Mouse (Mus musculus) MEL (cell line): ENCODE data around the gene Wdr64. TPM values are rescaled to one million over a fixed set of nuclear protein-coding genes. Genes with fewer than 3 reads are reported as not detected.

ENCODE experiments used
- polyA plus RNA-seq, 2 experiments: library from polyadenylated mRNA; stranded (reverse) in 1 of 2; unstranded in 1 of 2; fragments of >175 nt in 1 of 2; fragments of >200 nt in 1 of 2; gene quantifications; 2 replicates each; pipeline versions ENCODE4 v1.2.1 to v1.2.4; 2012; ENCODE audit warnings: low replicate concordance in 2 of 2, low read depth in 1 of 2; ENCODE audit not compliant: insufficient read length in 2 of 2, insufficient read depth in 1 of 2, missing spikeins in 1 of 2
- total RNA-seq: library from RNA; depleted of rRNA; stranded (reverse); fragments of 300-350 nt; gene quantifications from 2 replicates; pipeline ENCODE4 v1.2.3, GENCODE M21; 2012; rRNA removed

Gene Wdr64
- total and polyA plus RNA-seq, 3 experiments: 0.31 TPM; not detected in 2

Other genes with a start within 250 kb of the Wdr64 start
- gene Rgs7, start 206.1 kb upstream of the Wdr64 start, total RNA-seq: not detected in 2 replicates
- not detected for gene Rgs7, start 206.1 kb upstream of the Wdr64 start, polyA plus RNA-seq
- gene Kmo, start 78.2 kb upstream of the Wdr64 start, total RNA-seq: 0.27 and 0.69 TPM in 2 replicates
- 1 to 10 TPM in 1 of 2 experiments, not detected in 1; 1.6 TPM for gene Kmo, start 78.2 kb upstream of the Wdr64 start, polyA plus RNA-seq
- 159 and 199 TPM in 2 replicates for gene Fh1, start 73.0 kb upstream of the Wdr64 start, total RNA-seq
- 100 to 1,000 TPM in 1 of 2 experiments, not detected in 1; 186 TPM for gene Fh1, start 73.0 kb upstream of the Wdr64 start, polyA plus RNA-seq
- 0.39 and 0.50 TPM in 2 replicates for gene Opn3, start 5.8 kb upstream of the Wdr64 start, total RNA-seq
- gene Opn3, start 5.8 kb upstream of the Wdr64 start, polyA plus RNA-seq: 1 to 10 TPM in 1 of 2 experiments, not detected in 1; 2.2 TPM
- gene Chml, start 5.7 kb upstream of the Wdr64 start, total RNA-seq: 3.5 and 4.4 TPM in 2 replicates
- 10 to 100 TPM in 1 of 2 experiments, not detected in 1; 16.0 TPM for gene Chml, start 5.7 kb upstream of the Wdr64 start, polyA plus RNA-seq
- 61.9 and 74.2 TPM in 2 replicates for gene Exo1, start 182.0 kb downstream of the Wdr64 start, total RNA-seq
- 1,000 to 10,000 TPM in 1 of 2 experiments, 10 to 100 TPM in 1; 82.9 to 1,192 TPM for gene Exo1, start 182.0 kb downstream of the Wdr64 start, polyA plus RNA-seq
- 0.15 and 0.16 TPM in 2 replicates for gene Gm38100, start 221.7 kb downstream of the Wdr64 start, total RNA-seq
- gene Gm38100, start 221.7 kb downstream of the Wdr64 start, polyA plus RNA-seq: under 1 TPM in 1 of 2 experiments, not detected in 1; 0.24 TPM